In genomic region chr5:137706913-137707633, GRCm38 (mm10) we compare ENCODE assay signal across 8 mouse cellular contexts. TPM values are rescaled to one million over a fixed set of nuclear protein-coding genes. Genes with fewer than 3 reads are reported as not detected.
DNase-seq lines count a peak whose midpoint lies in the region; ATAC-seq and TF ChIP-seq lines count a peak whose summit lies in the region.

No protein-coding gene starts in this region.

- no peak overlapping the region; the same call in 1 of the 2 replicates for H3K9ac ChIP-seq in liver, embryonic 15.5 days

- H3K9me3 ChIP-seq in liver, embryonic 15.5 days (replicated peaks), result no peaks in the 10 kb centered on the region

- H3K4me2 ChIP-seq in liver, embryonic 15.5 days, result peak overlapping the region; percentile 23

- WGBS in cerebellum, adult 2 months, result 34% methylated on average over 12 of the region's 12 CpGs
- WGBS in liver, embryonic 15.5 days (ENCODE audit: insufficient replicate concordance), result 39% methylated on average over 12 of the region's 12 CpGs

- H3K36me3 ChIP-seq in liver, embryonic 15.5 days (replicated peaks), result no peaks in the 10 kb centered on the region

- no peak for TF ChIP-seq POLR2A in cerebellum, adult 2 months (IDR thresholded peaks at IDR 0.05; ENCODE audit: borderline replicate concordance, insufficient read depth, low read length)

- TF ChIP-seq CTCF in cerebellum, adult 2 months (IDR thresholded peaks at IDR 0.05; ENCODE audit: borderline replicate concordance, insufficient read depth, low read depth, low read length), result no peak

- no peaks in the 10 kb centered on the region for H3K27me3 ChIP-seq in cerebellum, adult 2 months (ENCODE audit: control insufficient read depth, insufficient read depth, low read length)
- H3K27me3 ChIP-seq in liver, embryonic 15.5 days, result no peaks in the 10 kb centered on the region

- peak; percentile 28 for DNase-seq in heart, adult 18-20 months
- no peak for DNase-seq in heart, postnatal 25 days (ENCODE audit: low spot score)
- DNase-seq in CD8-positive naive resting alpha-beta T cell, adult 2 months (ENCODE audit: low read depth in 2 of 2, low spot score in 2 of 2), result peak; percentile 73 to 84
- DNase-seq in cerebellum, adult 2 months, result peak; percentile 72 to 82
- DNase-seq in heart, postnatal 4 days, result peak; percentile 68
- DNase-seq in ovary, adult 18-20 months (ENCODE audit: low spot score), result peak; percentile 61
- peak; percentile 86 to 87 for DNase-seq in urinary bladder, adult 18-20 months (ENCODE audit: low spot score in 2 of 2)

- H3K27ac ChIP-seq in cerebellum, adult 2 months (ENCODE audit: insufficient read depth, low read length), result no peak overlapping the region
- peak overlapping the region; percentile 64 for H3K27ac ChIP-seq in liver, embryonic 15.5 days (replicated peaks)

- ATAC-seq in liver, embryonic 15.5 days (ENCODE audit: insufficient read depth), result peak; percentile 64

- peaks cover 7% of the 10 kb centered on the region; the same call in 1 of the 2 replicates for H3K4me1 ChIP-seq in cerebellum, adult 2 months (ENCODE audit: control insufficient read depth, insufficient read depth, low read length)
- H3K4me1 ChIP-seq in liver, embryonic 15.5 days (replicated peaks), result peaks cover 32% of the 10 kb centered on the region

- H3K4me3 ChIP-seq in cerebellum, adult 2 months (replicated peaks; ENCODE audit: insufficient read depth, low read depth, low read length), result no peak overlapping the region
- no peak overlapping the region for H3K4me3 ChIP-seq in liver, embryonic 15.5 days (replicated peaks)

- intact Hi-C loops in heart, postnatal 25 days (cut with DNase I), result no loop called here

RNA-seq across cellular contexts. Expression of gene Agfg2, which starts 22.5 kb away (rescaled TPM):
- total RNA-seq in heart, adult 18-20 months (2021), result 10 to 100 TPM; 16.9 to 23.0 TPM
- total RNA-seq in heart, postnatal 25 days (2021), result 10 to 100 TPM; 11.8 to 13.3 TPM
- 39.8 and 41.3 TPM in 2 replicates for polyA plus RNA-seq in cerebellum, adult 2 months (2012; rRNA removed)
- 10 to 100 TPM; 21.7 to 23.1 TPM for total RNA-seq in heart, postnatal 4 days (2021)
- polyA plus RNA-seq in liver, embryonic 15.5 days (2015; fragmentation: Nextera tagmentation; extraction: Ambion mirVana), result 35.3 and 35.6 TPM in 2 replicates

RNA-seq across cellular contexts. Expression of gene Nyap1, which starts 34.3 kb away (rescaled TPM):
- 1 to 10 TPM in 1 of 2 experiments, under 1 TPM in 1; 0.79 to 1.1 TPM for total RNA-seq in heart, adult 18-20 months (2021)
- total RNA-seq in heart, postnatal 25 days (2021), result under 1 TPM; 0.98 to 0.99 TPM
- polyA plus RNA-seq in cerebellum, adult 2 months (2012; rRNA removed), result 59.1 and 60.7 TPM in 2 replicates
- 1 to 10 TPM; 3.1 to 3.3 TPM for total RNA-seq in heart, postnatal 4 days (2021)
- 0.21 and 0.39 TPM in 2 replicates for polyA plus RNA-seq in liver, embryonic 15.5 days (2015; fragmentation: Nextera tagmentation; extraction: Ambion mirVana)

RNA-seq across cellular contexts. Expression of gene Tsc22d4, which starts 38.5 kb away (rescaled TPM):
- 100 to 1,000 TPM; 240 to 253 TPM for total RNA-seq in heart, adult 18-20 months (2021)
- total RNA-seq in heart, postnatal 25 days (2021), result 100 to 1,000 TPM; 282 to 288 TPM
- polyA plus RNA-seq in cerebellum, adult 2 months (2012; rRNA removed), result 465 and 497 TPM in 2 replicates
- 100 to 1,000 TPM; 230 to 231 TPM for total RNA-seq in heart, postnatal 4 days (2021)
- 68.8 and 75.1 TPM in 2 replicates for polyA plus RNA-seq in liver, embryonic 15.5 days (2015; fragmentation: Nextera tagmentation; extraction: Ambion mirVana)
